Mouse (Mus musculus) thymus, adult 2 months (tissue): ENCODE data around the gene Fam155a. TPM values are rescaled to one million over a fixed set of nuclear protein-coding genes. Genes with fewer than 3 reads are reported as not detected.

Source experiments
- DNase-seq: peaks from one replicate; pipeline ENCODE4 v3.0.0; 2021
- H3K27ac ChIP-seq: fragments of 200-500 bp; 2 replicates; pipeline ENCODE4 v1.5.1; 2012; ENCODE audit warnings: low read length, control low read depth; ENCODE audit not compliant: control insufficient read depth, insufficient read depth
- H3K27me3 ChIP-seq: fragments of 200-500 bp; 2 replicates; pipeline ENCODE4 v1.6.1; 2012; ENCODE audit warnings: mild to moderate bottlenecking, low read length, moderate library complexity, mixed read lengths; ENCODE audit not compliant: control insufficient read depth, insufficient read depth
- H3K36me3 ChIP-seq: fragments of 200-500 bp; 2 replicates; pipeline ENCODE4 v1.6.1; 2012; ENCODE audit warnings: mild to moderate bottlenecking, low read length, moderate library complexity; ENCODE audit not compliant: control insufficient read depth, insufficient read depth
- H3K4me1 ChIP-seq: fragments of 200-500 bp; replicated peaks from 2 replicates; pipeline ENCODE4 v1.6.1; 2012; ENCODE audit warnings: low read length; ENCODE audit not compliant: control insufficient read depth, insufficient read depth
- H3K4me3 ChIP-seq: fragments of 200-500 bp; 2 replicates; pipeline ENCODE4 v1.5.1; 2012; ENCODE audit warnings: mild to moderate bottlenecking, low read length, control low read depth, moderate library complexity; ENCODE audit not compliant: control insufficient read depth, insufficient read depth
- CTCF ChIP-seq: fragments of 200-500 bp; IDR thresholded peaks from 2 replicates; pipeline ENCODE4 v1.5.1; 2012; ENCODE audit warnings: mild to moderate bottlenecking, control low read depth, low read length, moderate library complexity, borderline replicate concordance; ENCODE audit not compliant: control insufficient read depth, poor library complexity, insufficient read depth; ENCODE audit errors: extremely low read depth
- POLR2A ChIP-seq: fragments of 200-500 bp; IDR thresholded peaks from 2 replicates; pipeline ENCODE4 v1.6.1; 2012; ENCODE audit warnings: mild to moderate bottlenecking, low read length, control low read depth, moderate library complexity; ENCODE audit not compliant: control insufficient read depth, poor library complexity, insufficient read depth; ENCODE audit errors: extremely low read depth
- WGBS: fragments of 180-500 bp; shearing (Covaris S2); methylation state at CpG from one replicate; pipeline ENCODE4 v1.1.7; 2018; 5-methylcytosine and 5-hydroxymethylcytosine counted together
- polyA plus RNA-seq: library from polyadenylated mRNA; depleted of rRNA; stranded (reverse); fragments of >200 nt; gene quantifications from 2 replicates; pipeline ENCODE4 v1.2.3, GENCODE M21; 2012

Fam155a gene
- polyA plus RNA-seq, 1 experiment, result 0.09 TPM

GRCm38 (mm10) chr8:9348523-9349135 lies 422.3 kb downstream of the Fam155a start:
- H3K27me3 ChIP-seq, result no peaks in the 10 kb centered on the region
- H3K4me1 ChIP-seq, result no peaks in the 10 kb centered on the region
- WGBS, result 61% methylated on average over 7 of the region's 7 CpGs
- no peak overlapping the region for H3K4me3 ChIP-seq
- DNase-seq, result peak; percentile 4
- no peak overlapping the region for H3K27ac ChIP-seq
- TF ChIP-seq CTCF (no peak), POLR2A (no peak)
- H3K36me3 ChIP-seq, result no peaks in the 10 kb centered on the region

GRCm38 (mm10) chr8:9347163-9347562 lies 423.8 kb downstream of the Fam155a start:
- Histone ChIP-seq H3K27me3 (no peaks in the 10 kb centered on the region), H3K4me1 (no peaks in the 10 kb centered on the region), H3K36me3 (no peaks in the 10 kb centered on the region), H3K4me3 (no peak overlapping the region), H3K27ac (no peak overlapping the region)
- no peak for DNase-seq
- WGBS, result 93% methylated on average over 4 of the region's 4 CpGs
- TF ChIP-seq POLR2A, result no peak
- no peak for TF ChIP-seq CTCF

GRCm38 (mm10) chr8:9344136-9344535 lies 426.8 kb downstream of the Fam155a start:
- WGBS, result 83% methylated on average over 4 of the region's 4 CpGs
- H3K4me3 ChIP-seq, result no peak overlapping the region
- H3K36me3 ChIP-seq, result no peaks in the 10 kb centered on the region
- H3K27me3 ChIP-seq, result no peaks in the 10 kb centered on the region
- no peak for TF ChIP-seq POLR2A
- no peak for TF ChIP-seq CTCF
- H3K4me1 ChIP-seq, result no peaks in the 10 kb centered on the region
- DNase-seq, result no peak
- no peak overlapping the region for H3K27ac ChIP-seq

GRCm38 (mm10) chr8:9342998-9343397 lies 428.0 kb downstream of the Fam155a start:
- DNase-seq, result no peak
- H3K27ac ChIP-seq, result no peak overlapping the region
- no peaks in the 10 kb centered on the region for H3K4me1 ChIP-seq
- TF ChIP-seq CTCF (no peak), POLR2A (no peak)
- no peaks in the 10 kb centered on the region for H3K36me3 ChIP-seq
- no peaks in the 10 kb centered on the region for H3K27me3 ChIP-seq
- no peak overlapping the region for H3K4me3 ChIP-seq
- WGBS, result 92% methylated on average over 9 of the region's 9 CpGs

GRCm38 (mm10) chr8:9342593-9342992 lies 428.4 kb downstream of the Fam155a start:
- no peak overlapping the region for H3K27ac ChIP-seq
- H3K4me1 ChIP-seq, result no peaks in the 10 kb centered on the region
- no peaks in the 10 kb centered on the region for H3K36me3 ChIP-seq
- H3K4me3 ChIP-seq, result no peak overlapping the region
- 94% methylated on average over 9 of the region's 9 CpGs for WGBS
- no peak for DNase-seq
- no peaks in the 10 kb centered on the region for H3K27me3 ChIP-seq
- no peak for TF ChIP-seq POLR2A

- TF ChIP-seq POLR2A, result no peak
- no peak for TF ChIP-seq CTCF
- H3K36me3 ChIP-seq, result no peaks in the 10 kb centered on the region
- no peaks in the 10 kb centered on the region for H3K27me3 ChIP-seq
- 94% methylated on average over 8 of the region's 8 CpGs for WGBS
- no peaks in the 10 kb centered on the region for H3K4me1 ChIP-seq
- DNase-seq, result no peak
- H3K27ac ChIP-seq, result no peak overlapping the region
- no peak overlapping the region for H3K4me3 ChIP-seq
Measured at GRCm38 (mm10) chr8:9337905-9338304, 433.1 kb downstream of the Fam155a start.

GRCm38 (mm10) chr8:9335933-9336303 lies 435.0 kb downstream of the Fam155a start:
- no peak for DNase-seq
- WGBS, result 91% methylated on average over 6 of the region's 6 CpGs
- Histone ChIP-seq H3K4me3 (no peak overlapping the region), H3K27me3 (no peaks in the 10 kb centered on the region), H3K27ac (no peak overlapping the region), H3K36me3 (no peaks in the 10 kb centered on the region), H3K4me1 (no peaks in the 10 kb centered on the region)
- no peak for TF ChIP-seq CTCF
- TF ChIP-seq POLR2A, result no peak

GRCm38 (mm10) chr8:9335285-9335932 lies 435.6 kb downstream of the Fam155a start:
- H3K27me3 ChIP-seq, result no peaks in the 10 kb centered on the region
- DNase-seq, result no peak
- H3K4me1 ChIP-seq, result no peaks in the 10 kb centered on the region
- no peak overlapping the region for H3K27ac ChIP-seq
- no peaks in the 10 kb centered on the region for H3K36me3 ChIP-seq
- no peak for TF ChIP-seq POLR2A
- TF ChIP-seq CTCF, result no peak
- 86% methylated on average over 10 of the region's 10 CpGs for WGBS
- no peak overlapping the region for H3K4me3 ChIP-seq
